Mouse (Mus musculus): ENCODE results near the gene Fam168b. TPM values are rescaled to one million over a fixed set of nuclear protein-coding genes. Genes with fewer than 3 reads are reported as not detected.
A peak's percentile ranks its signal among the peaks of the same experiment; 100 is the strongest.

Gene Fam168b
- polyA plus RNA-seq, 1 experiment from 2014 or later: 68.6 TPM

GRCm38 (mm10) chr1:34868391-34868790 is 25.5 kb upstream of the Fam168b start:
- no peak overlapping the region for H3K4me2 ChIP-seq (ENCODE audit: low read length)
- H3K27ac ChIP-seq (ENCODE audit: low read depth): no peak overlapping the region
- 91% methylated on average over 8 of the region's 8 CpGs for WGBS
- peak; percentile 40 for DNase-seq (ENCODE audit: low spot score)
- no peaks in the 10 kb centered on the region for H3K27me3 ChIP-seq (replicated peaks; ENCODE audit: control insufficient read depth, insufficient read depth, low read length)
- no peak overlapping the region for H3K9ac ChIP-seq (ENCODE audit: low read length)
- peaks cover 10% of the 10 kb centered on the region for H3K36me3 ChIP-seq (ENCODE audit: control insufficient read depth, insufficient read depth, low read length)
- H3K4me1 ChIP-seq (replicated peaks; ENCODE audit: control insufficient read depth, insufficient read depth, low read length): no peaks in the 10 kb centered on the region
- no peak for ATAC-seq (replicated peaks; ENCODE audit: low FRiP score, low TSS enrichment, low read depth)
- no peaks in the 10 kb centered on the region for H3K9me3 ChIP-seq (ENCODE audit: control insufficient read depth, low read length)
- H3K4me3 ChIP-seq (ENCODE audit: low read depth, low read length): no peak overlapping the region

- peaks cover 11% of the 10 kb centered on the region for H3K36me3 ChIP-seq (ENCODE audit: control insufficient read depth, insufficient read depth, low read length)
- H3K4me1 ChIP-seq (replicated peaks; ENCODE audit: control insufficient read depth, insufficient read depth, low read length): no peaks in the 10 kb centered on the region
- H3K27me3 ChIP-seq (replicated peaks; ENCODE audit: control insufficient read depth, insufficient read depth, low read length): no peaks in the 10 kb centered on the region
- no peak overlapping the region for H3K27ac ChIP-seq (ENCODE audit: low read depth)
- no peak overlapping the region for H3K9ac ChIP-seq (ENCODE audit: low read length)
- no peaks in the 10 kb centered on the region for H3K9me3 ChIP-seq (ENCODE audit: control insufficient read depth, low read length)
- no peak overlapping the region for H3K4me2 ChIP-seq (ENCODE audit: low read length)
- no peak for ATAC-seq (replicated peaks; ENCODE audit: low FRiP score, low TSS enrichment, low read depth)
- WGBS: 94% methylated on average over 5 of the region's 5 CpGs
- peak; percentile 41 for DNase-seq (ENCODE audit: low spot score)
- no peak overlapping the region for H3K4me3 ChIP-seq (ENCODE audit: low read depth, low read length)
These were observed 24.7 kb upstream of the Fam168b start for GRCm38 (mm10) chr1:34867574-34867955.

GRCm38 (mm10) chr1:34866815-34867573 is 24.1 kb upstream of the Fam168b start:
- ATAC-seq (replicated peaks; ENCODE audit: low FRiP score, low TSS enrichment, low read depth): peak; percentile 34; the same call in 1 of the 2 replicates
- H3K4me2 ChIP-seq (ENCODE audit: low read length): no peak overlapping the region
- H3K4me3 ChIP-seq (ENCODE audit: low read depth, low read length): no peak overlapping the region
- H3K9ac ChIP-seq (ENCODE audit: low read length): no peak overlapping the region
- WGBS: 60% methylated on average over 10 of the region's 10 CpGs
- H3K4me1 ChIP-seq (replicated peaks; ENCODE audit: control insufficient read depth, insufficient read depth, low read length): no peaks in the 10 kb centered on the region
- no peak overlapping the region for H3K27ac ChIP-seq (ENCODE audit: low read depth)
- peak; percentile 92 for DNase-seq (ENCODE audit: low spot score)
- H3K36me3 ChIP-seq (ENCODE audit: control insufficient read depth, insufficient read depth, low read length): peaks cover 12% of the 10 kb centered on the region
- no peaks in the 10 kb centered on the region for H3K9me3 ChIP-seq (ENCODE audit: control insufficient read depth, low read length)
- no peaks in the 10 kb centered on the region for H3K27me3 ChIP-seq (replicated peaks; ENCODE audit: control insufficient read depth, insufficient read depth, low read length)

- DNase-seq (ENCODE audit: low spot score) (peak; percentile 36), ATAC-seq (replicated peaks; ENCODE audit: low FRiP score, low TSS enrichment, low read depth) (no peak)
- Histone ChIP-seq H3K4me3 (ENCODE audit: low read depth, low read length) (no peak overlapping the region), H3K4me2 (ENCODE audit: low read length) (no peak overlapping the region), H3K9ac (ENCODE audit: low read length) (no peak overlapping the region), H3K36me3 (ENCODE audit: control insufficient read depth, insufficient read depth, low read length) (peaks cover 12% of the 10 kb centered on the region), H3K4me1 (replicated peaks; ENCODE audit: control insufficient read depth, insufficient read depth, low read length) (no peaks in the 10 kb centered on the region), H3K27me3 (replicated peaks; ENCODE audit: control insufficient read depth, insufficient read depth, low read length) (no peaks in the 10 kb centered on the region), H3K27ac (ENCODE audit: low read depth) (no peak overlapping the region), H3K9me3 (ENCODE audit: control insufficient read depth, low read length) (no peaks in the 10 kb centered on the region)
- 89% methylated on average over 9 of the region's 9 CpGs for WGBS
These were observed 23.0 kb upstream of the Fam168b start for GRCm38 (mm10) chr1:34865866-34866265.

DNA sequence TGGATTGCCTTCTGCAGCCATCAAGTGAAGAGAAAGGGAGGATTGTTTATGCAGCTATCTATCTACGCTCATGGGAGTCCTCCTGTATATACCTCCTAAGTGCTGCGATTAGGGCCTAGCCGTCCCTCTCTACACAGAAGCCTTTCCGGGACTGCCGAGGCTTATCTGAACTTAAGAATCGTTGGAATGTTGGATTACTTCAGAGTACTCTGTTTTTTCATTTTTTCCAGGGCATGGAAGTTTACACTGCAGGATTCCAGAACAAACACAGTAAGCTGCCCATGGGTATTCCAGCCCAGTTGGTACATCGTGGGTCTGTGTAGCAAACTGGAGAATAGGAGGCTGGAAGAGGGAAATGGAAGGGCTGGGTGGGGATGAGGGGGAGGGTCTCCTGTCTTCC is 21.4 kb upstream of the Fam168b start:
- 50% methylated on average over 7 of the region's 7 CpGs for WGBS
- Histone ChIP-seq H3K9me3 (ENCODE audit: control insufficient read depth, low read length) (no peaks in the 10 kb centered on the region), H3K4me1 (replicated peaks; ENCODE audit: control insufficient read depth, insufficient read depth, low read length) (no peaks in the 10 kb centered on the region), H3K4me2 (ENCODE audit: low read length) (no peak overlapping the region), H3K36me3 (ENCODE audit: control insufficient read depth, insufficient read depth, low read length) (peaks cover 9% of the 10 kb centered on the region), H3K9ac (ENCODE audit: low read length) (no peak overlapping the region), H3K27ac (ENCODE audit: low read depth) (no peak overlapping the region), H3K4me3 (ENCODE audit: low read depth, low read length) (no peak overlapping the region), H3K27me3 (replicated peaks; ENCODE audit: control insufficient read depth, insufficient read depth, low read length) (no peaks in the 10 kb centered on the region)
- DNase-seq (ENCODE audit: low spot score): peak; percentile 47
- ATAC-seq (replicated peaks; ENCODE audit: low FRiP score, low TSS enrichment, low read depth): no peak

DNA sequence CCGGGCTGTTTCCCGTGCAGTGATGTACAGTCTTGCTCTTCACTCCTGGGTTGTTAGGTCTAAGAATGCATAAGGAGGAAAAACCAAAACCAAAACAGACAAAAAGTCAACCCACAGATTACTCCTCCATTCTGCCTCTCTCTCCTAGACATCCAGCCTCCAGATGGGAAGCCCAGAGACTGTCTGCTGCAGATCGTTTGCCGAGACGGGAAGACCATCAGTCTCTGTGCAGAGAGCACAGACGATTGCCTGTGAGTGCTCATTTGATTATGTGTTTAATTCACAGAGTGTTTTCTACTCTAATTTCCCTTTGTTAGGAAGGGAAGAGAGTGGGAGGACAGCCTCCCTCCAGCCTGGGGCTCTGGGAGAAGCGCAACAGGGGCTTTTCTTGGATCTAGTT is 20.5 kb upstream of the Fam168b start:
- H3K9me3 ChIP-seq (ENCODE audit: control insufficient read depth, low read length): no peaks in the 10 kb centered on the region

DNA sequence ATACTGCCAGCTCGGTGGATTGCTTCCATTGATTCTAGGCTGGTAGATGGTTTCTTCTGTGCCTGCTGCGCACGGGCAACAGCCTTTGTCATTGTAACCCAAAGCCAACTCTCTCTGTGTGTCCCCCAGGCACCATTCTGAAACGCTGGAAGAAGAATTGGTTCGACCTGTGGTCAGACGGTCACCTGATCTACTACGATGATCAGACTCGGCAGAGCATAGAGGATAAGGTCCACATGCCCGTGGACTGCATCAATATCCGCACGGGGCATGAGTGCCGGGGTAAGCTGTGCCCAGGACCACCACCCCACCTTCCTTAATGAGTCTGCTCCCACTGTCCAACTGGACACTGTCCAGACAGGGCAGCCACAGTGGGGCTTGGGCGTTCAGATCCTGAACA is 20.0 kb upstream of the Fam168b start:
- no peak overlapping the region for H3K27ac ChIP-seq (ENCODE audit: low read depth)
- H3K4me1 ChIP-seq (replicated peaks; ENCODE audit: control insufficient read depth, insufficient read depth, low read length): no peaks in the 10 kb centered on the region
- no peaks in the 10 kb centered on the region for H3K9me3 ChIP-seq (ENCODE audit: control insufficient read depth, low read length)
- H3K4me2 ChIP-seq (ENCODE audit: low read length): no peak overlapping the region
- H3K36me3 ChIP-seq (ENCODE audit: control insufficient read depth, insufficient read depth, low read length): 0 out of 2 replicates have a peak, but pooled peaks cover 5% of the 10 kb centered on the region
- WGBS: 89% methylated on average over 13 of the region's 13 CpGs
- DNase-seq (ENCODE audit: low spot score) (no peak), ATAC-seq (replicated peaks; ENCODE audit: low FRiP score, low TSS enrichment, low read depth) (no peak)
- no peaks in the 10 kb centered on the region for H3K27me3 ChIP-seq (replicated peaks; ENCODE audit: control insufficient read depth, insufficient read depth, low read length)
- H3K4me3 ChIP-seq (ENCODE audit: low read depth, low read length): no peak overlapping the region
- no peak overlapping the region for H3K9ac ChIP-seq (ENCODE audit: low read length)

More for the DNA sequence above, 20.5 kb upstream of the Fam168b start:
- Histone ChIP-seq H3K27me3 (replicated peaks; ENCODE audit: control insufficient read depth, insufficient read depth, low read length) (no peaks in the 10 kb centered on the region), H3K4me2 (ENCODE audit: low read length) (no peak overlapping the region), H3K27ac (ENCODE audit: low read depth) (no peak overlapping the region), H3K4me1 (replicated peaks; ENCODE audit: control insufficient read depth, insufficient read depth, low read length) (no peaks in the 10 kb centered on the region), H3K4me3 (ENCODE audit: low read depth, low read length) (no peak overlapping the region), H3K9ac (ENCODE audit: low read length) (no peak overlapping the region), H3K36me3 (ENCODE audit: control insufficient read depth, insufficient read depth, low read length) (0 out of 2 replicates have a peak, but pooled peaks cover 5% of the 10 kb centered on the region)
- WGBS: 77% methylated on average over 7 of the region's 7 CpGs
- no peak for ATAC-seq (replicated peaks; ENCODE audit: low FRiP score, low TSS enrichment, low read depth)
- DNase-seq (ENCODE audit: low spot score): no peak

DNA sequence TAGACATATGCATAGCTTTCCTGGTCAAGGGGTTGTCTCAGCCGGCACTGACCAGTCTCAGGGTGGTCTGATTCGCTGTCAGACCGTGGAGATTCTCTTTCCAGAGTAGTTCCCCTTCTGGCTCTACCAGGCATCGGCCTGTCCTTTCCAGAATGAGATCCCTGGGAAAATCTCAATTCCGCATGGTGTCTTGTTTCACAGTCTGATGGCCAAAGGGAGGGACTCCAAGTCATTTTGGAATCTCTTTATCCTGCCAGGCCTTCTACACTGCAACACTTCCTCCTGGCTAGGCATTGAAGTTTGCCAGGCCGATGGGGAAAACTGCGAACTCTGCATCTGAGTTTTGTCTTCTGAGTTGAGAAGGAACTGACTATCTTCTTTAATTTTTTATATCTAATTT is 17.3 kb upstream of the Fam168b start:
- H3K36me3 ChIP-seq (ENCODE audit: control insufficient read depth, insufficient read depth, low read length): 0 out of 2 replicates have a peak, but pooled peaks cover 5% of the 10 kb centered on the region
- H3K4me2 ChIP-seq (ENCODE audit: low read length): no peak overlapping the region
- H3K9me3 ChIP-seq (ENCODE audit: control insufficient read depth, low read length): no peaks in the 10 kb centered on the region
- no peak overlapping the region for H3K4me3 ChIP-seq (ENCODE audit: low read depth, low read length)
- no peak for ATAC-seq (replicated peaks; ENCODE audit: low FRiP score, low TSS enrichment, low read depth)
- H3K9ac ChIP-seq (ENCODE audit: low read length): no peak overlapping the region
- no peak for DNase-seq (ENCODE audit: low spot score)
- H3K4me1 ChIP-seq (replicated peaks; ENCODE audit: control insufficient read depth, insufficient read depth, low read length): no peaks in the 10 kb centered on the region
- 83% methylated on average over 7 of the region's 7 CpGs for WGBS
- H3K27ac ChIP-seq (ENCODE audit: low read depth): no peak overlapping the region
- no peaks in the 10 kb centered on the region for H3K27me3 ChIP-seq (replicated peaks; ENCODE audit: control insufficient read depth, insufficient read depth, low read length)

DNA sequence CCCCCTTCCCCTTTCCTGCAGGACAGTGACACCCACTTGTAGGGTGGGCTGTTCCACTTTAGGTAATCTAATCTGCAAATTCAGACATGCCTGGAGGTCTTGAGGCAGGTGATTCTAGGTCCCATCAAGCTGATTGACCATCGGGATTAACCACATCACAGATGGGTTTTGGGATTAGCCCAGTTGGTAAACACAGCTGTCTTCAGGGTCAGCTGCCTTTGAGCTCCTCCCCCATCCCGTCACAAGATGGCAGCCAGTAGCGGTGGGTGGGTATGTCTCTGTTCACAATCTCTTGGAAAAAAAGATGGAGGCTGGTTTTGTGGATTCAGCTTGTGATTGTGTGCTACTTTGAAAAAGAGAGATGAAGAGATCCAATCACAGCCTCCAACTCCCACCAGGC is 16.9 kb upstream of the Fam168b start:
- no peak for DNase-seq (ENCODE audit: low spot score)
- no peak overlapping the region for H3K9ac ChIP-seq (ENCODE audit: low read length)
- H3K4me1 ChIP-seq (replicated peaks; ENCODE audit: control insufficient read depth, insufficient read depth, low read length): no peaks in the 10 kb centered on the region
- no peaks in the 10 kb centered on the region for H3K27me3 ChIP-seq (replicated peaks; ENCODE audit: control insufficient read depth, insufficient read depth, low read length)
- H3K36me3 ChIP-seq (ENCODE audit: control insufficient read depth, insufficient read depth, low read length): 0 out of 2 replicates have a peak, but pooled peaks cover 5% of the 10 kb centered on the region
- WGBS: 87% methylated on average over 3 of the region's 3 CpGs
- no peak overlapping the region for H3K4me3 ChIP-seq (ENCODE audit: low read depth, low read length)
- H3K4me2 ChIP-seq (ENCODE audit: low read length): no peak overlapping the region
- ATAC-seq (replicated peaks; ENCODE audit: low FRiP score, low TSS enrichment, low read depth): no peak
- no peaks in the 10 kb centered on the region for H3K9me3 ChIP-seq (ENCODE audit: control insufficient read depth, low read length)
- no peak overlapping the region for H3K27ac ChIP-seq (ENCODE audit: low read depth)
